Mouse (Mus musculus) CH12.LX (cell line): ENCODE data around the gene Fbxl18.

ENCODE experiments used
- CTCF ChIP-seq, 2 experiments: IDR thresholded peaks in 1 of 2; conservative IDR thresholded peaks in 1 of 2; 2 replicates each; pipeline ENCODE4 v1.5.1; 2011 to 2012; ENCODE audit warnings: low read depth in 2 of 2, low read length in 2 of 2, improper control_type of control experiment in 1 of 2, inconsistent platforms in 1 of 2, mild to moderate bottlenecking in 1 of 2, moderate library complexity in 1 of 2
- GABPA ChIP-seq: IDR thresholded peaks from 2 replicates; pipeline ENCODE4 v1.6.1; 2012; ENCODE audit warnings: low read depth, low read length, improper control_type of control experiment, inconsistent platforms; ENCODE audit not compliant: insufficient replicate concordance
- POLR2A ChIP-seq: IDR thresholded peaks from 2 replicates; pipeline ENCODE4 v1.6.1; 2011; ENCODE audit warnings: low read depth, mild to moderate bottlenecking, improper control_type of control experiment, low read length

DNA sequence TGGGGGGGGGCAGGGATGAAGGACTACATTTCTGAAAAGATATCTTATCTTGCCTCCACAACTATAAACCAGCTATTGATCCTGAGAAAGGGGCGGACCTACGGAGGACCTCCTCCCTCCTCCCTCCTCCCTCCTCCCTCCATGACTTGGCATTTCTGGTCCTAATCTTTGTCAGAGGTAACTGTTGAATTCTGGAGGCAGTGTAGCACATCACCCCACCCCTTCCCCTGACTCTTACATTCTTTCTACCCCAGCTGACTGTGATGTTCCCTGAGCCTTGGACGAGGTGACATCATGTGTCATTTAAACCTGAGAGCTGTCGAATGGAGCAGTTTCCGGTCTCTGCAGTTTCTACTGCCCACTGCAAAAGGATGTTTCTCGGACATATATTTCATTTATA, 41.6 kb downstream of the Fbxl18 start:
- TF ChIP-seq CTCF (conservative IDR thresholded peaks at IDR 0.05 in 1 of 2, IDR thresholded peaks at IDR 0.05 in 1 of 2; ENCODE audit: low read depth in 2 of 2, low read length in 2 of 2) (no peak), GABPA (no peak), POLR2A (no peak)
